Mouse (Mus musculus) frontal cortex, adult 2 months (tissue): ENCODE measurements around the gene Thegl. TPM values are rescaled to one million over a fixed set of nuclear protein-coding genes. Genes with fewer than 3 reads are reported as not detected.
A peak's percentile ranks its signal among the peaks of the same experiment; 100 is the strongest.

Experiments
- DNase-seq, 2 experiments: peaks; one replicate each; pipeline ENCODE4 v3.0.0; 2022; ENCODE audit warnings: low spot score in 1 of 2; ENCODE audit errors: extremely low spot score in 1 of 2
- polyA plus RNA-seq: library from polyadenylated mRNA; depleted of rRNA; stranded (reverse); fragments of >200 nt; gene quantifications from 2 replicates; pipeline ENCODE4 v1.2.3, GENCODE M21; 2012

The Thegl gene
- polyA plus RNA-seq, 1 experiment: 0.26 TPM

GRCm38 (mm10) chr5:77039391-77039790 lies 23.6 kb downstream of the Thegl start:
- no peak for DNase-seq

- DNase-seq: no peak
Measured at GRCm38 (mm10) chr5:77044362-77044761, 28.5 kb downstream of the Thegl start.

- no peak for DNase-seq
Measured at GRCm38 (mm10) chr5:77052616-77053015, 36.8 kb downstream of the Thegl start.

GRCm38 (mm10) chr5:77056881-77057440 lies 41.1 kb downstream of the Thegl start:
- peak in 1 of 2 experiments; percentile 47 for DNase-seq

- no peak for DNase-seq
Measured at GRCm38 (mm10) chr5:77060363-77060762, 44.5 kb downstream of the Thegl start.

- DNase-seq: peak in 1 of 2 experiments; percentile 82
Measured at GRCm38 (mm10) chr5:77061372-77062038, 45.7 kb downstream of the Thegl start.

- no peak for DNase-seq
Measured at GRCm38 (mm10) chr5:77067321-77067720, 51.5 kb downstream of the Thegl start.

- DNase-seq: no peak
Measured at GRCm38 (mm10) chr5:77070987-77071386, 55.2 kb downstream of the Thegl start.

- DNase-seq: no peak
Measured at GRCm38 (mm10) chr5:77071626-77072025, 55.8 kb downstream of the Thegl start.

- DNase-seq: no peak
Measured at GRCm38 (mm10) chr5:77073794-77074193, 58.0 kb downstream of the Thegl start.

- peak; percentile 49 to 85 for DNase-seq
Measured at GRCm38 (mm10) chr5:77074914-77075313, 59.1 kb downstream of the Thegl start.

- DNase-seq: no peak
Measured at GRCm38 (mm10) chr5:77075951-77076350, 60.1 kb downstream of the Thegl start.

- no peak for DNase-seq
Measured at GRCm38 (mm10) chr5:77080761-77081160, 64.9 kb downstream of the Thegl start.

- DNase-seq: peak in 1 of 2 experiments; percentile 70
Measured at GRCm38 (mm10) chr5:77082735-77083134, 66.9 kb downstream of the Thegl start.

- no peak for DNase-seq
Measured at GRCm38 (mm10) chr5:77084418-77084817, 68.6 kb downstream of the Thegl start.

- DNase-seq: no peak
Measured at GRCm38 (mm10) chr5:77085753-77086450, 70.1 kb downstream of the Thegl start.

GRCm38 (mm10) chr5:77086541-77086940 lies 70.7 kb downstream of the Thegl start:
- DNase-seq: no peak

GRCm38 (mm10) chr5:77087122-77087521 lies 71.3 kb downstream of the Thegl start:
- DNase-seq: no peak

- DNase-seq: peak in 1 of 2 experiments; percentile 71
Measured at GRCm38 (mm10) chr5:77089294-77089693, 73.5 kb downstream of the Thegl start.

- DNase-seq: no peak
Measured at GRCm38 (mm10) chr5:77089901-77090300, 74.1 kb downstream of the Thegl start.

- DNase-seq: no peak
Measured at GRCm38 (mm10) chr5:77090521-77091096, 74.8 kb downstream of the Thegl start.
